Mouse (Mus musculus) neural tube, embryonic 14.5 days (tissue): ENCODE measurements around the gene Slc13a4. TPM values are rescaled to one million over a fixed set of nuclear protein-coding genes. Genes with fewer than 3 reads are reported as not detected.

Experiments used
- ATAC-seq: fragments of 200-750 bp; cut with Nextera tagmentation; 2 replicates; pipeline ENCODE4 v1.8.0; 2017; ENCODE audit warnings: low read depth, mild to moderate bottlenecking, moderate TSS enrichment, moderate library complexity
- H3K27ac ChIP-seq: fragments of 300-500 bp; sonication (generic); 2 replicates; pipeline ENCODE4 v1.5.1; 2014; ENCODE audit warnings: low read depth, mild to moderate bottlenecking, control low read depth, low read length, moderate library complexity, mixed read lengths
- H3K27me3 ChIP-seq: fragments of 300-500 bp; sonication (generic); 2 replicates; pipeline ENCODE4 v1.6.1; 2014; ENCODE audit warnings: low read length; ENCODE audit not compliant: control insufficient read depth, insufficient read depth
- H3K36me3 ChIP-seq: fragments of 300-500 bp; sonication (generic); 2 replicates; pipeline ENCODE4 v1.6.1; 2014; ENCODE audit warnings: low read length, mixed read lengths; ENCODE audit not compliant: control insufficient read depth, insufficient read depth
- H3K4me1 ChIP-seq: fragments of 300-500 bp; sonication (generic); 2 replicates; pipeline ENCODE4 v1.6.1; 2014; ENCODE audit warnings: low read length; ENCODE audit not compliant: control insufficient read depth, insufficient read depth
- H3K4me2 ChIP-seq: fragments of 300-500 bp; sonication (generic); 2 replicates; pipeline ENCODE4 v1.6.1; 2014; ENCODE audit warnings: mild to moderate bottlenecking, low read depth, low read length, control low read depth
- H3K4me3 ChIP-seq: fragments of 300-500 bp; sonication (generic); 2 replicates; pipeline ENCODE4 v1.5.1; 2014; ENCODE audit warnings: low read depth, low read length, control low read depth, mixed read lengths
- H3K9ac ChIP-seq: fragments of 300-500 bp; sonication (generic); replicated peaks from 2 replicates; pipeline ENCODE4 v1.6.1; 2014; ENCODE audit warnings: low read depth, mild to moderate bottlenecking, control low read depth, low read length, mixed read lengths
- H3K9me3 ChIP-seq: fragments of 300-500 bp; sonication (generic); 2 replicates; pipeline ENCODE4 v1.6.1; 2016; ENCODE audit warnings: low read length; ENCODE audit not compliant: control insufficient read depth
- WGBS: fragments of 180-500 bp; shearing (Covaris S2); extraction: QIAGEN DNeasy Blood & Tissue Kit; methylation state at CpG from one replicate; pipeline ENCODE4 v1.1.7; 2014; 5-methylcytosine and 5-hydroxymethylcytosine counted together
- polyA plus RNA-seq: library from polyadenylated mRNA; unstranded; fragments of >200 nt; fragmentation: Nextera tagmentation; extraction: Ambion mirVana; gene quantifications from 2 replicates; pipeline ENCODE4 v1.2.1, GENCODE M21; 2014

Gene Slc13a4
- polyA plus RNA-seq, 1 experiment from 2014 or later = 0.15 TPM

GRCm38 (mm10) chr6:35271868-35272765, 35.8 kb downstream of the Slc13a4 start:
- no peaks in the 10 kb centered on the region for H3K36me3 ChIP-seq
- H3K27me3 ChIP-seq = no peaks in the 10 kb centered on the region
- H3K4me3 ChIP-seq = no peak overlapping the region
- no peak overlapping the region for H3K9ac ChIP-seq
- ATAC-seq = no peak
- H3K27ac ChIP-seq = no peak overlapping the region
- H3K4me2 ChIP-seq = no peak overlapping the region
- 75% methylated on average over 20 of the region's 20 CpGs for WGBS
- H3K4me1 ChIP-seq = no peaks in the 10 kb centered on the region
- no peaks in the 10 kb centered on the region; the same call in 1 of the 2 replicates for H3K9me3 ChIP-seq

- H3K36me3 ChIP-seq = no peaks in the 10 kb centered on the region
- no peak overlapping the region for H3K4me3 ChIP-seq
- H3K27me3 ChIP-seq = no peaks in the 10 kb centered on the region
- WGBS = 76% methylated on average over 12 of the region's 12 CpGs
- ATAC-seq = 0 out of 2 replicates have a peak, but pooled peaks have one; percentile 31
- H3K9me3 ChIP-seq = no peaks in the 10 kb centered on the region; the same call in 1 of the 2 replicates
- no peak overlapping the region for H3K27ac ChIP-seq
- H3K4me2 ChIP-seq = no peak overlapping the region
- no peaks in the 10 kb centered on the region for H3K4me1 ChIP-seq
- H3K9ac ChIP-seq = no peak overlapping the region
Measured at GRCm38 (mm10) chr6:35271094-35271855, 36.7 kb downstream of the Slc13a4 start.

GRCm38 (mm10) chr6:35269643-35270042, 38.3 kb downstream of the Slc13a4 start:
- Histone ChIP-seq H3K9ac (no peak overlapping the region), H3K36me3 (no peaks in the 10 kb centered on the region), H3K9me3 (no peaks in the 10 kb centered on the region; the same call in 1 of the 2 replicates), H3K4me1 (no peaks in the 10 kb centered on the region), H3K27me3 (no peaks in the 10 kb centered on the region), H3K27ac (no peak overlapping the region), H3K4me2 (no peak overlapping the region), H3K4me3 (no peak overlapping the region)
- no peak for ATAC-seq
- 86% methylated on average over 13 of the region's 13 CpGs for WGBS

- Histone ChIP-seq H3K36me3 (no peaks in the 10 kb centered on the region), H3K4me1 (no peaks in the 10 kb centered on the region), H3K27me3 (no peaks in the 10 kb centered on the region), H3K4me3 (no peak overlapping the region), H3K9ac (no peak overlapping the region), H3K9me3 (no peaks in the 10 kb centered on the region; the same call in 1 of the 2 replicates), H3K27ac (no peak overlapping the region), H3K4me2 (no peak overlapping the region)
- 98% methylated on average over 13 of the region's 13 CpGs for WGBS
- no peak for ATAC-seq
Measured at GRCm38 (mm10) chr6:35268711-35269110, 39.2 kb downstream of the Slc13a4 start.

GRCm38 (mm10) chr6:35265580-35266278, 42.2 kb downstream of the Slc13a4 start:
- H3K9me3 ChIP-seq = no peaks in the 10 kb centered on the region; the same call in 1 of the 2 replicates
- no peak overlapping the region for H3K27ac ChIP-seq
- ATAC-seq = no peak
- 87% methylated on average over 15 of the region's 15 CpGs for WGBS
- no peak overlapping the region for H3K4me2 ChIP-seq
- no peak overlapping the region for H3K9ac ChIP-seq
- H3K4me3 ChIP-seq = no peak overlapping the region
- no peaks in the 10 kb centered on the region; the same call in 1 of the 2 replicates for H3K36me3 ChIP-seq
- no peaks in the 10 kb centered on the region for H3K27me3 ChIP-seq
- no peaks in the 10 kb centered on the region for H3K4me1 ChIP-seq

- 87% methylated on average over 7 of the region's 7 CpGs for WGBS
- no peaks in the 10 kb centered on the region for H3K27me3 ChIP-seq
Measured at GRCm38 (mm10) chr6:35260531-35260930, 47.4 kb downstream of the Slc13a4 start.

GRCm38 (mm10) chr6:35259526-35259925, 48.4 kb downstream of the Slc13a4 start:
- no peak for ATAC-seq
- H3K27me3 ChIP-seq = no peaks in the 10 kb centered on the region
- no peak overlapping the region for H3K4me2 ChIP-seq
- H3K4me3 ChIP-seq = no peak overlapping the region
- H3K27ac ChIP-seq = no peak overlapping the region
- no peaks in the 10 kb centered on the region for H3K9me3 ChIP-seq
- H3K4me1 ChIP-seq = peaks cover 10% of the 10 kb centered on the region; the same call in 1 of the 2 replicates
- WGBS = 87% methylated on average over 5 of the region's 5 CpGs
- H3K9ac ChIP-seq = no peak overlapping the region
- H3K36me3 ChIP-seq = no peaks in the 10 kb centered on the region; the same call in 1 of the 2 replicates

More at GRCm38 (mm10) chr6:35260531-35260930, 47.4 kb downstream of the Slc13a4 start:
- 0 out of 2 replicates have a peak, but pooled peaks cover 5% of the 10 kb centered on the region for H3K4me1 ChIP-seq
- no peak overlapping the region for H3K27ac ChIP-seq
- H3K9ac ChIP-seq = no peak overlapping the region
- no peaks in the 10 kb centered on the region; the same call in 1 of the 2 replicates for H3K36me3 ChIP-seq
- H3K4me3 ChIP-seq = no peak overlapping the region
- no peaks in the 10 kb centered on the region for H3K9me3 ChIP-seq
- ATAC-seq = no peak
- no peak overlapping the region for H3K4me2 ChIP-seq

- no peak for ATAC-seq
- H3K4me1 ChIP-seq = peaks cover 16% of the 10 kb centered on the region; the same call in 1 of the 2 replicates
- H3K27ac ChIP-seq = no peak overlapping the region
- H3K36me3 ChIP-seq = no peaks in the 10 kb centered on the region; the same call in 1 of the 2 replicates
- no peak overlapping the region for H3K9ac ChIP-seq
- 98% methylated on average over 2 of the region's 2 CpGs for WGBS
- no peaks in the 10 kb centered on the region for H3K9me3 ChIP-seq
- no peaks in the 10 kb centered on the region for H3K27me3 ChIP-seq
- no peak overlapping the region for H3K4me2 ChIP-seq
- H3K4me3 ChIP-seq = no peak overlapping the region
Measured at GRCm38 (mm10) chr6:35258922-35259321, 49.0 kb downstream of the Slc13a4 start.
